16 mouse cellular contexts compared by ENCODE assay signal in the genomic region with DNA sequence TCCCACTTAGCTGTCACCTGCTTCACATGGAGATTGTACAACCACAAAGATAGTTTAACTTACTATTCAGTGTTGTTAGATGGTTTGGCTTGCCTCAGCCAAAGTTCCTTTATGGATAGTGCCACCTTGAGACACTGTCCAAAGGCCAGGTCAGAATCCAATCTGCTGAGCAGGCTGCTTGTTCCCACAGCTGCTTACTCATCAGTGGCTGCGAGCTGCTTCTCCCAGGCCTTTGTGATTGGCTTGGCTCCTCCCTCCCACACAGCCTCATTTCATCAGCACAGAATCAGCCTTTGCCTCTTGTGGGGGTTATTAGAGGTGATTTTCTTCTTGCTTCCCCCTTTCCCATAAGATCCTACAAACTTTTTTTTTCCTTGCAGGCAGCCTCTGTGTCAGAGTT.
DNase-seq lines count a peak whose midpoint lies in the region; ATAC-seq lines count a peak whose summit lies in the region.
"Had no signal": no experiment of that assay in that cellular context is flagged by ENCODE, and none has a peak within 500 bp of the region (broad histone marks: within the 10 kb centered on the region; RNA-seq: fewer than 3 reads in every experiment).

No protein-coding gene starts in this region.

- DNase-seq in adrenal gland, adult (ENCODE audit: inconsistent age in 2 of 2, low spot score in 1 of 2): peak; percentile 5 to 19
- DNase-seq in adrenal gland, adult 2 months: no peak
- peak; percentile 14 for DNase-seq in kidney, adult 18-20 months
- DNase-seq in embryonic facial prominence, embryonic 10.5 days (ENCODE audit: low spot score): peak; percentile 8
- peak; percentile 40 to 73 for DNase-seq in kidney, postnatal 25 days
- no peak for DNase-seq in frontal cortex, postnatal 25 days (ENCODE audit: low spot score in 2 of 2)
- DNase-seq: gastrocnemius, postnatal 14 days; lung, postnatal 36 days; midbrain, embryonic 14.5 days; thymus, postnatal 25 days had no signal

- no peak overlapping the region for H3K27ac ChIP-seq in kidney, embryonic 15.5 days
- H3K27ac ChIP-seq in embryonic facial prominence, embryonic 10.5 days (replicated peaks): no peak overlapping the region
- H3K27ac ChIP-seq: hindbrain, embryonic 14.5 days; limb, embryonic 12.5 days; neural tube, embryonic 13.5 days had no signal

- H3K4me1 ChIP-seq in kidney, embryonic 15.5 days: no peaks in the 10 kb centered on the region
- no peaks in the 10 kb centered on the region for H3K4me1 ChIP-seq in embryonic facial prominence, embryonic 10.5 days
- H3K4me1 ChIP-seq: heart, embryonic 12.5 days; limb, embryonic 12.5 days; neural tube, embryonic 13.5 days had no signal

- H3K4me2 ChIP-seq in kidney, embryonic 15.5 days: no peak overlapping the region
- H3K4me2 ChIP-seq: heart, embryonic 12.5 days; hindbrain, embryonic 14.5 days; limb, embryonic 12.5 days; neural tube, embryonic 13.5 days had no signal

- 27% methylated on average over 1 of the region's 1 CpGs for WGBS in kidney, embryonic 15.5 days
- 19% methylated on average over 1 of the region's 1 CpGs for WGBS in embryonic facial prominence, embryonic 10.5 days

- ATAC-seq in kidney, embryonic 15.5 days (replicated peaks; ENCODE audit: low FRiP score): no peak
- ATAC-seq in frontal cortex, adult (ENCODE audit: low TSS enrichment): no peak

- no peak overlapping the region for H3K9ac ChIP-seq in kidney, embryonic 15.5 days
- H3K9ac ChIP-seq: heart, embryonic 12.5 days; hindbrain, embryonic 14.5 days; limb, embryonic 12.5 days; neural tube, embryonic 13.5 days had no signal

- no peaks in the 10 kb centered on the region for H3K36me3 ChIP-seq in kidney, embryonic 15.5 days
- no peaks in the 10 kb centered on the region for H3K36me3 ChIP-seq in embryonic facial prominence, embryonic 10.5 days (replicated peaks)
- H3K36me3 ChIP-seq: heart, embryonic 12.5 days; limb, embryonic 12.5 days; neural tube, embryonic 13.5 days had no signal

- no peaks in the 10 kb centered on the region for H3K9me3 ChIP-seq in kidney, embryonic 15.5 days (replicated peaks)
- no peaks in the 10 kb centered on the region for H3K9me3 ChIP-seq in embryonic facial prominence, embryonic 10.5 days
- H3K9me3 ChIP-seq: heart, embryonic 12.5 days; limb, embryonic 12.5 days; neural tube, embryonic 13.5 days had no signal

- no peak overlapping the region for H3K4me3 ChIP-seq in kidney, embryonic 15.5 days (replicated peaks)
- no peak overlapping the region for H3K4me3 ChIP-seq in embryonic facial prominence, embryonic 10.5 days
- H3K4me3 ChIP-seq: heart, embryonic 12.5 days; limb, embryonic 12.5 days; neural tube, embryonic 13.5 days had no signal

- H3K27me3 ChIP-seq in kidney, embryonic 15.5 days: no peaks in the 10 kb centered on the region
- no peaks in the 10 kb centered on the region for H3K27me3 ChIP-seq in embryonic facial prominence, embryonic 10.5 days (replicated peaks; ENCODE audit: low read depth, poor library complexity, severe bottlenecking)
- H3K27me3 ChIP-seq: heart, embryonic 12.5 days; limb, embryonic 12.5 days; neural tube, embryonic 13.5 days had no signal

Comparison
In these comparisons a context has a peak if more than half of its experiments do, and no peak if none do; other contexts are left out.
1. DNase-seq: peak in adrenal gland, adult (2 of 2), kidney, adult 18-20 months (single experiment), embryonic facial prominence, embryonic 10.5 days (single experiment) and kidney, postnatal 25 days (2 of 2); none in adrenal gland, adult 2 months (single experiment) and frontal cortex, postnatal 25 days (0 of 2).